Mouse (Mus musculus) ZHBTc4 (cell line): ENCODE results near the gene Vkorc1l1.

Source experiments
- DNase-seq: peaks from one replicate; pipeline ENCODE4 v3.0.0-alpha.2; 2011; ENCODE audit warnings: low read depth, low spot score

The Vkorc1l1 gene

GRCm38 (mm10) chr5:129942073-129942939 is 536 bp downstream of the Vkorc1l1 start:
- peak; percentile 35 for DNase-seq

DNA sequence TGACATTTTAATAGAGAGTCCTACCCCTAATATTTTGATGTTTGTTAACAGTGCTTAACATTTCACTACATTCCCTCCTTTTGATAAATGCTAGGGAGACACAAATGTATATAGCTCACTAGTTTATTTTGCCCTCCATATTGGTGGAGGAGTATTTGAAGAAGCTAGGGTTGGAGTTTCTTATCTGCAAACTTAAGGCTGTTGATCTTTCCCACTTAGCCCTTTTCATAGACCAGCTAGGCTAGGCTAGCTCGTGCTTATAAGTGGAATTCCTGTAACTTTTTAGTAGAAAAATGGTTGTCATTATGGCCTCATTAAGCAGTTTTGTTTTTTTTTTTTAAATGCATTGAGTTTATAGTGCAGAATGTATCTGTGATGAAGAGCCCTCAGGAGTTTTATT is 1.6 kb downstream of the Vkorc1l1 start:
- DNase-seq: no peak

GRCm38 (mm10) chr5:129947528-129948033 is 5.8 kb downstream of the Vkorc1l1 start:
- no peak for DNase-seq

DNA sequence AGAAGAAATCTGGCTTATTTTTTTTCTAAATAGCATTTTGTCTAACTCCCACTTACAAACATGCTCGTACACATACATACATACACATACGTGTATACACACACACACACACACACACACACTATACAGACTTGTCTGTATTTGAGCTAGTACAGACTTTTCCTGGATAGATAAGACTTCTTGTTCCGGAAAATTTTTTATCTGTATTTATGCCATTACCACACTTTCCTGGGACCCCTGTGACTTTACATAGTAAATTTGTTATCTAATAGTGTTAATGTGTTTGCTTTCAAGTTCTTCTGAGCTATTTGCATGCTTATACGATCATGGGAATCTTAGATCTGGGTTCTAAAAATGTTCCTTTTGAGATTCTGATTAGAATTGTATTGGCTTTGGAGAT is 10.4 kb downstream of the Vkorc1l1 start:
- no peak for DNase-seq

GRCm38 (mm10) chr5:129954473-129955254 is 12.9 kb downstream of the Vkorc1l1 start:
- DNase-seq: no peak

DNA sequence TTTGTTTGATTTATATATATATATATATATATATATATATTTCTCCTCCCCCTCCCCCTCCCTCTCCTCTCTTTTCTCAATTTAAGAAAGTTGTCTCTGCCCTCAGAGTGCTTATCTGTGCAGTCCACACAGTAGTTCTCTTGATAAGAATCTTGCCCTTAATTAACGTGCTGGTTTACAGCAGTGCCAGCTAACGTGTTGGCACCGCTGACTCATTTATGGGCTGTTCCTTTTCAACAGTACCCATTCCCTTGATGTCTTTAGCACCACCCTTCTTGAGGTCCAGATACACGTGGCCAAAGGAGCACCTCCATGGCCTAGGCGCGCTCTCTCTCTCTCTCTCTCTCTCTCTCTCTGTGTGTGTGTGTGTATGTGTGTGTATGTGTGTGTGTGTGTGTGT is 14.0 kb downstream of the Vkorc1l1 start:
- no peak for DNase-seq

- DNase-seq: no peak
Measured at GRCm38 (mm10) chr5:129963224-129963623, 21.5 kb downstream of the Vkorc1l1 start.

DNA sequence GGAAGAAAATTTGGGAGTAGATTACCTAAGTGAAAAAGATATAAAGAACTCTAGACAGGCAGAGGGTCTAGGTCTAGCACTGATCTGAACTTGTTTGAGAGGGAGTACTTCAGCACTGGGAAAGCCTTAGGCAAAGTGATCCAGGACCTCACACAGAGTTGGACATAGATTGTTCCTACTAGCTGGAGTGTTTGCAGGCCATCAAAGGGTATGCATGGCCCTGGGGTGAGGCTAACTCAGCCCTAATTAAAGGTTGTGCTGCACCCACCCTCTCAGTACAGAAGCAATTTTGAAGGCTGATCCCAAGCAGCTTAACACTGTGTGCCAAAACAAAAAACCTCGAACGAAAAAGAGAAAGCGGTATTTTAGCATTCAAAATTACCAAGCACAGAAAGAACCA is 24.7 kb downstream of the Vkorc1l1 start:
- DNase-seq: peak; percentile 70

- DNase-seq: no peak
Measured at GRCm38 (mm10) chr5:129968417-129968816, 26.6 kb downstream of the Vkorc1l1 start.

DNA sequence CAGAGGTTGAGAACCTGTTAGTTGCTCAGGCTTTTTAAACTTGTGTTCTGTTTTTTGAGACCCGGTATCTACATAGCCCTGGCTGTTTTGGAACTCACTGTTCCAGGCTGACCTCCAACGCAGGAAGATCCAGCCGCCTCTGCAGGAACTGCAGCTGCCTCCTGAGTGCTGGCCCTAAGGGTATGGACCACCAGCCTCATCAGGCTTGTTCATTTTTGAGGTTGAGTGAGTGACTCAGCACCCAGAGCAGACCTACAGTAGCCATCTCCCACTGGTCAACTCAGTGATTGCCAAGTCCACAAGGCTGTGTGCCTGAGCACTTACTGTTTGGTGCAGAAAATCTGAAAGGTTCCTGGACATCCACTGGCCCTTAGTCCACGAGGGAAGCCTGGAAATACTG is 29.7 kb downstream of the Vkorc1l1 start:
- DNase-seq: no peak

DNA sequence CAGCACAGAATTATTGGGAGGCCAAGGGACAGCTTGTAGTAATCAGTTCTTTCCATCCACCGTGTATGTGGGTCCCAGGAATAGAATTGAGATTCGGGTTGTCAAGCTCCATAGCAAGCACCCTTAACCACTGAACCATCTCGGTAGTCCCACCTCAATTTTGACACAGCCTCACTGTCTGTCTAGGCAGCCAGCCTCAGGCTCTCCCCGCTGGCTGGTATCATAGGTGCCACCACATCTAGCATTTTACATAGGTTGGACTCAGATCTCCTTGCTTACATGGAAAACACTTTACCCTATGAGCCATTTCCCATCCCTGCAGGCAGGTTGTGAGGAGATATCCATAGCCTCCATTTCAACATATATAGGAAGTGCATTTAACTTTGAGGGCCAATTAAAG is 32.6 kb downstream of the Vkorc1l1 start:
- no peak for DNase-seq

DNA sequence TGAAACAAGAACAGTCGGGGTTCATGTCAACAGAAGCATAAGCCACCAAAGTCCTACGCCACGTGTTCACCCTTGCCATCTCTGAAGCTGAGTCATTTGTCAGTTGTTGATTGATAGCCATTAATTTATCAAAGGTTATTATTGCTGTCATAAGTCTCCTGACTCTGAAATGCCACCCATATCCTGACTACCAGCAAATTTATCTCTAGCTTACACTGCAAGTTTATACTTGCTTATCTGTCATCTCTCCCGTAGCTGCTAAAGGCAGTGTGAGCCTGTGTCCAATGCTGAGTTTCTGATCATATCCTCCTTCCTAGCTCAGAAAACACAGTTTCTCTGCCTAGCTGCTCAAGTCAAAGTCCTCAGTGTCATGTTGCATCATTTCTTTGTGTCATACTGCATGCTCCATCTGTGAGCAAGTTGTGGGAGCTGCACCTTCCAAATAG is 33.1 kb downstream of the Vkorc1l1 start:
- no peak for DNase-seq

DNA sequence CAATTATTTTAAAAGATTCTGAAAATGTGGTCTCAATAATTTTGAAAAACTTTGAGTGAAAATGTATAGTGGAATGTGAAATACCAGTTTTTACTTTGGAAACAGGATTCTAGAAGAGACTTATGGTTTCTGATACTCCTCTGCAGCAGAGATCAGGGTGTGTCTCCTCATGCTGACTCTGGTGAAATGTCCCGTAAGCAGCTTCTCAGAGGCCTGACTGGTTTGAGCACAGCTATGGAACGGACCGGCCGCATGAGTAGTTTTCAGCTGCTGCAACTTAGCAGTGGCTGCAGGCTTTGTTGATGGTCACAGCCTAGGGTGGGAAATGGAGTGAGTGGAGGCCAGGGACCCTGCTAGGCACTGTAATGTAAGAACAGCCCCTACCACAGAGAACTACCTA is 36.0 kb downstream of the Vkorc1l1 start:
- no peak for DNase-seq

GRCm38 (mm10) chr5:129978608-129979007 is 36.8 kb downstream of the Vkorc1l1 start:
- DNase-seq: no peak

DNA sequence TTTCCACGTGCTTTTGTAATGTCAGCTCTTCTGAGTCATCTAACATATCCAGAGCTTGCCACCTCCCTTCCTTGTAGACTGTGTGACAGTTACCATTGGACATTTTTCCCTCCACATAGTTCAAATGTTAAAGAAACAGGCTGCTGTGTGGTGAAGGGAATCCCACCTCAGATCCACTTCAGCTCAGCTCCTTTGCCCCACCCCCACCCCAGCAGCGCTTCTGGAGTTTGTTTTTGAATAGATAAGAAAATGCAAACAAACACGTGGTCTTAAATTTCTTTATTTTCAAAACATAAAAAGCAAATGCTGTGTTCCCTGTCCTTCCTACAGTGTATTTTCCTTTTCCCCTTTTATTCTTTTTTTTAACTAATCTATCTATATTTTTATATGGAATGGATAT is 38.4 kb downstream of the Vkorc1l1 start:
- no peak for DNase-seq

DNA sequence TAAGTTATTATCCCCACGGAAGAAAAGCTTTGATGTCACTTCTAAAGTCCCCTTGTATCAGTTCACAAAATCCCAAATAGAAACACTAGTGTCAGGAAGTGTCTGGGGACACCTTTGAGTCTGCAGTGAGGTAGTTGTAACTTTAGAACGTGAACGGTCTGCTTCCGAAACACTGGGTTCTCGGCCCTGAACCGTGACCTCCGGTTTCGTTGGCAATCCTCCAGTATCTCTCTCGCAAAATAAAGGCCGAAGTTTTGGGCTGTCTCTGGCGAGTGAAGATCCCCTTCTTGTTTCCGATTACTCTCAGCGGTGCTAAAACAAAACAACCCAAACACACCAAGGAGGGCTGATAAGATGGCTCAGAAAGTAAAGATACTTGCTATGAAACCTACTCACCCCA is 47.6 kb downstream of the Vkorc1l1 start:
- no peak for DNase-seq

GRCm38 (mm10) chr5:129991898-129992297 is 50.1 kb downstream of the Vkorc1l1 start:
- no peak for DNase-seq

DNA sequence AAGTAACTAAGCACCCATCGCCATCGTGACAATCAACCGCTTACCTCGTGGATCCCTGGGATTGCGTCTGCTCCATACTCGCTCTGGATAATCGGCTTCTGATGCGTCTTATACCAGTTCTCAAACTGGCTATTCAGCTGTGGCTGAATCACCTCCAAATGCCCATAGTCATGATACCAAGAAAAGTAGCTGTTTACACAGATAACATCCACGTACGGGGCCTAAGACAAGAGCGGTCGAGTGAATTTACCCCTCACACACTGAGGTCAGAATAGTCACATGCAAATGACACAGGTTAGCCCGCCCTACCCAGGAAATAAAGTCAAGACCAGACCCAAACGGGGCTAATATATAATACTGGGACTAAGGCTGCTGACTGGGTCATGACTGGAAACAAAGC is 51.6 kb downstream of the Vkorc1l1 start:
- no peak for DNase-seq

DNA sequence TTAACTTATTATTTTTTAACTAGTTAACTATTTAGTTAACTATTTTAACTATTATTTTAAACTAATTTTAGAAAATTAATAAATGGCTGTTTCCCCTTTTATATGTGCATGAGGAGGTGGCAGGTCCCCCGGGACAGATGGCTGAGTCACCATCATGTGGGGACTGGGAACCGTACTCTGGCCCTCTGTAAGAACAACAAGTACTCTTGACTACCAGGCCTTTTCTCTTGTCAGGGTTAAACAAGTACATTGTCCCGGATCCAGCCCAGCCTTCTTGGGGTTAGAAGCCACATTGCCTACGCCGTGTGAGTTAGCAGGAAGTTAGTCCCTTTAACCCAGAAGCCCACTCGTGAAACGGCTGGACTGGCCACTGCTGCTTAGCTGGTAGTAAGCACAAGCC is 53.2 kb downstream of the Vkorc1l1 start:
- no peak for DNase-seq

- DNase-seq: no peak
Measured at GRCm38 (mm10) chr5:129997700-129998099, 55.9 kb downstream of the Vkorc1l1 start.

GRCm38 (mm10) chr5:129999097-129999496 is 57.3 kb downstream of the Vkorc1l1 start:
- peak; percentile 81 for DNase-seq

DNA sequence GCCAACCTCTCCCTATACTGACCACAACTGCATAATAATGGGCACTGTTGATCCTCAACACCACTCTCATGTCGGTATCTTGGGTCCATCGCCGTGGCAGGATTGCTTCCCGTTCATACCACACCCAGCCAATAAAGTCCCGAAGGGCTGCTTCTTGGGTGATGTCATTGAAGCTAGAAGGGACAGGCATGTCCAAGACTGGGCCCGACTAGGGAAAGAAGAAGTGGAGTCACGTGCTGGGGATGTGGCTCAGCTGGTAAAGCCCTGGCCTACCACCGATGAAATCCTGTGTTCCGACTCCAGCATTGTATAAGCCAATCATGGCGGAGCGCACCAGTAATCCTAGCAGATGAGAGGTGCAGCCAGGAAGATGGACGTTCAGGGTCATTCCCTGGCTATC is 59.0 kb downstream of the Vkorc1l1 start:
- no peak for DNase-seq
